In the genomic region with DNA sequence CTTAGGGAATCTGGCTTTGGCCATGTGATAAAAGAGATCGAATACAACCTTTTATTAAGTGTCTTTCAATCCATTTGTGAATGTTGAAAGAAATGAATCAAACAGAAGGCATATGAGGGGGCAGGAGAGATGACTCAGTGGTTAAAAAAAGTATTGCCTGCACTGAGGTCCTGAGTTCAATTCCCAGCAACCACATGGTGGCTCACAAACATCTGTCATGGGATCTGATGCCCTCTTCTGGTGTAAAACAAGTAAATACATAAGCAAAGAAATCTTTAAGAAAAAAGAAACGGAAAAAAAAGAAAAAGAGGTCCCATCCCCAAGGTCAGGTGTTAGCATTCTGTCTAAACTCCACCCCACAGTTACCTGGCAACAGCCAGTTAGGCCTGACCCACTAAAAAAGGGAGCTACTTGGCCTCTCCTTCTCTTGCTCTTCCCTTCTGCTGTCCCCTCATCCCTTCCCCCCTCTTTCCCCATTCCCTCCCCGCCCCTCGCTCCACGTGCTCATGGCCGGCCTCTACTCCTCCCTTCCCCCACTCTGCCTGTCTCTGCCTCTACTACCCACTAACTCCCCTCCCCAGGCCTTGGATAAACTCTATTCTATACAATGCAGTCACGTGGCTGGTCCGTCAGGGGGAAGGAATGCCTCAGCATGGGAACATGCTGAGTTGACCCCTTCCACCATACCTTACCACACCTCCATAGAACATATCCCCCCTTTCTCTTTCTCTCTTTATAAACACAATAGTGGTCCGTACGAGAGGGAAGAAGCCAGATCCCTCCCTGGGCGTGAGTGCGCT, we compare ENCODE assay signal across 10 mouse cellular contexts. TPM values are rescaled to one million over a fixed set of nuclear protein-coding genes. Genes with fewer than 3 reads are reported as not detected.
A peak's percentile ranks its signal among the peaks of the same experiment; 100 is the strongest.
DNase-seq lines count a peak whose midpoint lies in the region; ATAC-seq and TF ChIP-seq lines count a peak whose summit lies in the region.
"Had no signal": no experiment of that assay in that cellular context is flagged by ENCODE, and none has a peak within 500 bp of the region (broad histone marks: within the 10 kb centered on the region; RNA-seq: fewer than 3 reads in every experiment).

No protein-coding gene starts in this region.

- TF ChIP-seq EP300 in lung, postnatal 0 days (IDR thresholded peaks at IDR 0.05): no peak

- H3K27ac ChIP-seq in heart, embryonic 10.5 days: peak overlapping the region; percentile 81
- H3K27ac ChIP-seq in lung, postnatal 0 days (ENCODE audit: low read length): peak overlapping the region; percentile 97
- peak overlapping the region; percentile 52; the same call in 1 of the 2 replicates for H3K27ac ChIP-seq in forebrain, embryonic 15.5 days (replicated peaks)
- 0 out of 2 replicates have a peak overlapping the region, but pooled peaks have one; percentile 5 for H3K27ac ChIP-seq in neural tube, embryonic 15.5 days (replicated peaks)

- H3K4me2 ChIP-seq in lung, postnatal 0 days (replicated peaks; ENCODE audit: low read depth, low read length): peak overlapping the region; percentile 25
- H3K4me2 ChIP-seq in forebrain, embryonic 15.5 days (replicated peaks): no peak overlapping the region
- no peak overlapping the region for H3K4me2 ChIP-seq in neural tube, embryonic 15.5 days

- H3K36me3 ChIP-seq in heart, embryonic 10.5 days: 0 out of 2 replicates have a peak, but pooled peaks cover 5% of the 10 kb centered on the region
- H3K36me3 ChIP-seq in lung, postnatal 0 days (ENCODE audit: insufficient read depth, low read length): no peaks in the 10 kb centered on the region
- H3K36me3 ChIP-seq in forebrain, embryonic 15.5 days: no peaks in the 10 kb centered on the region
- H3K36me3 ChIP-seq in neural tube, embryonic 15.5 days: no peaks in the 10 kb centered on the region

- H3K27me3 ChIP-seq in heart, embryonic 10.5 days (ENCODE audit: insufficient read depth, poor library complexity, severe bottlenecking): no peaks in the 10 kb centered on the region
- no peaks in the 10 kb centered on the region for H3K27me3 ChIP-seq in lung, postnatal 0 days (replicated peaks; ENCODE audit: insufficient read depth, low read length)
- H3K27me3 ChIP-seq in forebrain, embryonic 15.5 days: no peaks in the 10 kb centered on the region
- no peaks in the 10 kb centered on the region for H3K27me3 ChIP-seq in neural tube, embryonic 15.5 days (replicated peaks)

- H3K4me3 ChIP-seq in heart, embryonic 10.5 days: no peak overlapping the region
- H3K4me3 ChIP-seq in lung, postnatal 0 days (ENCODE audit: low read depth, low read length): no peak overlapping the region
- no peak overlapping the region for H3K4me3 ChIP-seq in forebrain, embryonic 15.5 days
- no peak overlapping the region for H3K4me3 ChIP-seq in neural tube, embryonic 15.5 days (replicated peaks)

- H3K4me1 ChIP-seq in heart, embryonic 10.5 days: peaks cover 83% of the 10 kb centered on the region
- H3K4me1 ChIP-seq in lung, postnatal 0 days (ENCODE audit: insufficient read depth, low read depth, low read length): peaks cover 68% of the 10 kb centered on the region
- H3K4me1 ChIP-seq in forebrain, embryonic 15.5 days: peaks cover 60% of the 10 kb centered on the region
- peaks cover 67% of the 10 kb centered on the region for H3K4me1 ChIP-seq in neural tube, embryonic 15.5 days

- TF ChIP-seq CTCF in lung, postnatal 0 days (IDR thresholded peaks at IDR 0.05): peak; percentile 33

- 38% methylated on average over 12 of the region's 12 CpGs for WGBS in heart, embryonic 10.5 days
- WGBS in lung, postnatal 0 days: 46% methylated on average over 12 of the region's 12 CpGs
- WGBS in forebrain, embryonic 15.5 days: 28% methylated on average over 12 of the region's 12 CpGs
- WGBS in neural tube, embryonic 15.5 days: 24% methylated on average over 12 of the region's 12 CpGs

- no peak for DNase-seq in heart, embryonic 10.5 days (ENCODE audit: low spot score)
- DNase-seq in heart, adult 8-10 months (ENCODE audit: low spot score): no peak
- peak; percentile 54 for DNase-seq in lung, postnatal 0 days (ENCODE audit: low spot score)
- no peak for DNase-seq in lung, postnatal 14 days
- DNase-seq in gastrocnemius, adult 18-20 months (ENCODE audit: low spot score): no peak
- no peak for DNase-seq in adrenal gland, adult 2 months

- no peak for ATAC-seq in lung, postnatal 0 days
- ATAC-seq in forebrain, embryonic 15.5 days (replicated peaks): peak; percentile 11; the same call in 1 of the 2 replicates
- ATAC-seq in neural tube, embryonic 15.5 days (ENCODE audit: low FRiP score): no peak
- ATAC-seq: CD4-positive, CD25-positive, alpha-beta regulatory T cell, adult 4 months had no signal

- no peaks in the 10 kb centered on the region for H3K9me3 ChIP-seq in heart, embryonic 10.5 days
- H3K9me3 ChIP-seq in lung, postnatal 0 days (ENCODE audit: low read length): no peaks in the 10 kb centered on the region
- H3K9me3 ChIP-seq in forebrain, embryonic 15.5 days: no peaks in the 10 kb centered on the region
- H3K9me3 ChIP-seq in neural tube, embryonic 15.5 days (replicated peaks): no peaks in the 10 kb centered on the region

- H3K9ac ChIP-seq in lung, postnatal 0 days (replicated peaks; ENCODE audit: low read depth): no peak overlapping the region
- H3K9ac ChIP-seq in forebrain, embryonic 15.5 days (replicated peaks): no peak overlapping the region
- H3K9ac ChIP-seq in neural tube, embryonic 15.5 days (replicated peaks): no peak overlapping the region

RNA-seq across cellular contexts. Expression of a gene that starts 3.5 kb away (rescaled TPM):
- polyA plus RNA-seq in heart, embryonic 10.5 days (2016; fragmentation: Nextera tagmentation; extraction: Ambion mirVana): 0.18 TPM in 1 of 2 replicates, not detected in the other
- not detected for total RNA-seq in heart, adult 8-10 months (2022)
- 0.18 and 0.27 TPM in 2 replicates for polyA plus RNA-seq in lung, postnatal 0 days (2015; fragmentation: Nextera tagmentation; extraction: Ambion mirVana)
- 0.31 and 0.39 TPM in 2 replicates for polyA plus RNA-seq in forebrain, embryonic 15.5 days (2015; fragmentation: Nextera tagmentation; extraction: Ambion mirVana)
- polyA plus RNA-seq in neural tube, embryonic 15.5 days (2015; fragmentation: Nextera tagmentation; extraction: Ambion mirVana): not detected in 2 replicates
- not detected for total RNA-seq in gastrocnemius, adult 18-20 months (2021)
- not detected for total RNA-seq in adrenal gland, adult 2 months (2021)
- polyA plus RNA-seq in adrenal gland, adult 2 months (2012; rRNA removed): not detected in 2 replicates
- total RNA-seq: left cerebral cortex, postnatal 4 days had no signal
- polyA plus RNA-seq: CD4-positive, CD25-positive, alpha-beta regulatory T cell, adult 4 months had no signal

RNA-seq across cellular contexts. Expression of a gene that starts 25.6 kb away (rescaled TPM):
- 17.3 and 18.3 TPM in 2 replicates for polyA plus RNA-seq in heart, embryonic 10.5 days (2016; fragmentation: Nextera tagmentation; extraction: Ambion mirVana)
- total RNA-seq in heart, adult 8-10 months (2022): 10 to 100 TPM; 39.6 to 53.1 (median 47.7) TPM
- polyA plus RNA-seq in lung, postnatal 0 days (2015; fragmentation: Nextera tagmentation; extraction: Ambion mirVana): 78.2 and 89.0 TPM in 2 replicates
- polyA plus RNA-seq in forebrain, embryonic 15.5 days (2015; fragmentation: Nextera tagmentation; extraction: Ambion mirVana): 34.7 and 34.8 TPM in 2 replicates
- 24.7 and 26.8 TPM in 2 replicates for polyA plus RNA-seq in neural tube, embryonic 15.5 days (2015; fragmentation: Nextera tagmentation; extraction: Ambion mirVana)
- 10 to 100 TPM; 33.3 to 55.3 TPM for total RNA-seq in gastrocnemius, adult 18-20 months (2021)
- 10 to 100 TPM; 67.0 to 77.8 TPM for total RNA-seq in adrenal gland, adult 2 months (2021)
- 69.2 and 87.7 TPM in 2 replicates for polyA plus RNA-seq in adrenal gland, adult 2 months (2012; rRNA removed)

Comparison
In these comparisons a context has a peak if more than half of its experiments do, and no peak if none do; other contexts are left out.
1. H3K27ac ChIP-seq: peak in every context shown above with its lines; median percentile 97 in lung, postnatal 0 days; 81 in heart, embryonic 10.5 days; 52 in forebrain, embryonic 15.5 days; 5 in neural tube, embryonic 15.5 days.